Mouse (Mus musculus) cortical plate, adult 2 months (tissue): Measurements from ENCODE around the gene Tm7sf2.

Experiments used
- CTCF ChIP-seq: fragments of 200-500 bp; IDR thresholded peaks from 2 replicates; pipeline ENCODE4 v1.5.1; 2011; ENCODE audit warnings: mild to moderate bottlenecking, control low read depth, low read length; ENCODE audit not compliant: insufficient read depth; ENCODE audit errors: extremely low read depth
- POLR2A ChIP-seq: fragments of 200-500 bp; IDR thresholded peaks from 2 replicates; pipeline ENCODE4 v1.6.1; 2011; ENCODE audit warnings: mild to moderate bottlenecking, low read length, control low read depth; ENCODE audit not compliant: insufficient read depth; ENCODE audit errors: extremely low read depth

DNA sequence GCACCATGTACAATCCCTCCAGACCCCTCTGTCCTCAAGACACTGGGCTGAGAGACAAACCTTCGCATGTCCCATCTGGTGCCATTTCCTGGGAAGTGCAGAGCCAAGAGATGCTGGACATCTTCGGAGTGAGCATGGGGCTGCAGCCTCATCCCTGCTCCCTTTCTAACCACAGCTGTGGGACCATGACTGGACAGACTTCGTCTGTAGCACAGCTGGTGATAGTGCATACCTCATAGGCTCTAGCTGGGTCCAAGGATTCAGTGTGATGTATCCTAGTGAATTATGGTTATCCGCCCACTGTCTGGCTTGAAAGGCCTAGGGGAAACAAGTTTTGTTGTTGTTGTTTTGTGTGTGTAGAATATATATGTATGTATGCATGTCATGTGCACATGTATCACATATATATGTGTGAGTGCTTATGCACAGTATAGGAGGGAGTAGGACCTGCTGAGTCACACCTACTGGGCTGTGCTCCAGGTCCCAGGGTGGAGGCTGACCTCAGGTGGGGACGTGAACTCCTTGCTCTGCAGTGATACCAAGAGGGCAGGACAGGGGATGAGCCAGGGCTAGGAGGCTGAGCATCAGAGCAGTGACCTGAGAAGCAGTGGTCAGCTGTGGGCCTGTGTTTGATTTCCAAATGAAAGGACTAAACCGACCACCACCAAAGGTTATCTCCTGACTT is 34.1 kb upstream of the Tm7sf2 start:
- TF ChIP-seq CTCF (no peak), POLR2A (no peak)
